In the genomic region with DNA sequence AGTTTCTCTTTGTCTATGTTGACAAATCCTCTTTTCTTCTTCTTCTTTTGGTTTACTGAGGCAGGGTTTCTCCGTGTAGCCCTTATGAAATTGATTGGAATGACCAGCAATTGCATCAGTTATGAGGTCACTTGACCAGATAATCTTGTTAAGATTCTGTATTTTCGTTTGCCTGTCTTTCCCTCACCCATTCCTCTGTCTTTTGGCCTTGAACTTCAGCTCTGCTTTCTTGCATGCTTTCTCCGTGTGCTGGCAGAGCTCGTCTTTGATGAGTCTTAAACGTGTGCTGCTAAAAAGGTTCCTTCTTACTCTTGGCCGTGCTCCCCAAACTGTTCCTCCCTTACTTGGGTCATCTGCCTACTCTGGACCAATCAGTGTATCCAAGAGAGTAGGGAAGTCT, we compare ENCODE assay signal across 28 mouse cellular contexts. TPM values are rescaled to one million over a fixed set of nuclear protein-coding genes. Genes with fewer than 3 reads are reported as not detected.
DNase-seq lines count a peak whose midpoint lies in the region; ATAC-seq and TF ChIP-seq lines count a peak whose summit lies in the region.
"Had no signal": no experiment of that assay in that cellular context is flagged by ENCODE, and none has a peak within 500 bp of the region (broad histone marks: within the 10 kb centered on the region; RNA-seq: fewer than 3 reads in every experiment).

No protein-coding gene starts in this region.

- H3K4me1 ChIP-seq in lung, postnatal 0 days (ENCODE audit: insufficient read depth, low read depth, low read length): no peaks in the 10 kb centered on the region
- peaks cover 5% of the 10 kb centered on the region; the same call in 1 of the 2 replicates for H3K4me1 ChIP-seq in midbrain, embryonic 14.5 days (ENCODE audit: control insufficient read depth, insufficient read depth, low read length)
- H3K4me1 ChIP-seq: stomach, embryonic 15.5 days had no signal

- no peak for DNase-seq in lung, postnatal 0 days (ENCODE audit: low spot score)
- no peak for DNase-seq in lung, postnatal 4 days
- DNase-seq in adrenal gland, adult 2 months: peak; percentile 67
- peak; percentile 33 to 36 for DNase-seq in adrenal gland, postnatal 36 days
- DNase-seq in midbrain, embryonic 14.5 days: no peak
- no peak for DNase-seq in thymus, postnatal 4 days
- DNase-seq in cerebellum, postnatal 36 days: no peak
- DNase-seq: cerebellum, adult 11-12 months; cerebellum, adult 9-11 months; gastrocnemius, adult 2 months; gastrocnemius, postnatal 36 days; heart, adult 2 months; heart, postnatal 10 days; kidney, adult 9 months; kidney, postnatal 10 days; liver; thymus, postnatal 14 days had no signal

- H3K4me2 ChIP-seq in lung, postnatal 0 days (replicated peaks; ENCODE audit: low read depth, low read length): 0 out of 2 replicates have a peak overlapping the region, but pooled peaks have one; percentile 1
- no peak overlapping the region for H3K4me2 ChIP-seq in midbrain, embryonic 14.5 days (ENCODE audit: low read length)
- H3K4me2 ChIP-seq: heart, embryonic 13.5 days; hindbrain, embryonic 14.5 days; midbrain, embryonic 11.5 days; neural tube, embryonic 13.5 days had no signal

- H3K27me3 ChIP-seq in lung, postnatal 0 days (replicated peaks; ENCODE audit: insufficient read depth, low read length): no peaks in the 10 kb centered on the region
- no peaks in the 10 kb centered on the region for H3K27me3 ChIP-seq in midbrain, embryonic 14.5 days (ENCODE audit: control insufficient read depth, insufficient read depth, low read length)
- H3K27me3 ChIP-seq: heart, embryonic 13.5 days; lung, embryonic 15.5 days; neural tube, embryonic 13.5 days; stomach, embryonic 15.5 days had no signal

- H3K36me3 ChIP-seq in lung, postnatal 0 days (ENCODE audit: insufficient read depth, low read length): no peaks in the 10 kb centered on the region
- no peaks in the 10 kb centered on the region for H3K36me3 ChIP-seq in midbrain, embryonic 14.5 days (ENCODE audit: control insufficient read depth, insufficient read depth, low read length)
- H3K36me3 ChIP-seq: heart, embryonic 13.5 days; lung, embryonic 15.5 days; neural tube, embryonic 13.5 days; stomach, embryonic 15.5 days had no signal

- no peak for ATAC-seq in lung, postnatal 0 days
- no peak for ATAC-seq in midbrain, embryonic 14.5 days (ENCODE audit: low FRiP score, low TSS enrichment)
- ATAC-seq: CD4-positive, CD25-positive, alpha-beta regulatory T cell, adult 4 months; forebrain, embryonic 16.5 days; intestine, postnatal 0 days had no signal

- no peak for TF ChIP-seq CTCF in lung, postnatal 0 days (IDR thresholded peaks at IDR 0.05)

- H3K9me3 ChIP-seq in lung, postnatal 0 days (ENCODE audit: low read length): no peaks in the 10 kb centered on the region
- H3K9me3 ChIP-seq in midbrain, embryonic 14.5 days (ENCODE audit: control insufficient read depth, low read length): no peaks in the 10 kb centered on the region
- H3K9me3 ChIP-seq: heart, embryonic 13.5 days; lung, embryonic 15.5 days; neural tube, embryonic 13.5 days; stomach, embryonic 15.5 days had no signal

- no peak overlapping the region for H3K9ac ChIP-seq in lung, postnatal 0 days (replicated peaks; ENCODE audit: low read depth)
- no peak overlapping the region for H3K9ac ChIP-seq in midbrain, embryonic 14.5 days (replicated peaks; ENCODE audit: low read length)
- H3K9ac ChIP-seq: heart, embryonic 13.5 days; hindbrain, embryonic 14.5 days; liver, embryonic 14.5 days; lung, embryonic 15.5 days; neural tube, embryonic 13.5 days; stomach, embryonic 15.5 days had no signal

- no peak for TF ChIP-seq EP300 in lung, postnatal 0 days (IDR thresholded peaks at IDR 0.05)

- WGBS in lung, postnatal 0 days: 60% methylated on average over 6 of the region's 6 CpGs
- 81% methylated on average over 6 of the region's 6 CpGs for whole genome bisulfite sequencing in midbrain, embryonic 14.5 days

- H3K4me3 ChIP-seq in lung, postnatal 0 days (ENCODE audit: low read depth, low read length): no peak overlapping the region
- no peak overlapping the region for H3K4me3 ChIP-seq in midbrain, embryonic 14.5 days (replicated peaks; ENCODE audit: low read depth, low read length)
- H3K4me3 ChIP-seq: erythroblast, embryonic 14.5 days; gastrocnemius, adult 2 months; heart, adult 2 months; heart, embryonic 13.5 days; lung, embryonic 15.5 days; neural tube, embryonic 13.5 days; stomach, embryonic 15.5 days had no signal

- H3K27ac ChIP-seq in lung, postnatal 0 days (ENCODE audit: low read length): no peak overlapping the region
- H3K27ac ChIP-seq in midbrain, embryonic 14.5 days (replicated peaks; ENCODE audit: low read depth, low read length): no peak overlapping the region
- H3K27ac ChIP-seq: gastrocnemius, adult 2 months; heart, adult 2 months; heart, embryonic 13.5 days; hindbrain, embryonic 14.5 days; liver, embryonic 14.5 days; lung, embryonic 15.5 days; neural tube, embryonic 13.5 days; stomach, embryonic 15.5 days had no signal

RNA-seq across cellular contexts. Expression of a gene that starts 5.6 kb away (rescaled TPM):
- polyA plus RNA-seq in lung, postnatal 0 days (2015; fragmentation: Nextera tagmentation; extraction: Ambion mirVana): 16.6 and 22.7 TPM in 2 replicates
- 10 to 100 TPM; 46.5 to 48.8 TPM for total RNA-seq in adrenal gland, adult 2 months (2021)
- polyA plus RNA-seq in adrenal gland, adult 2 months (2012; rRNA removed): 4.6 and 7.3 TPM in 2 replicates
- total RNA-seq in adrenal gland, postnatal 36 days (2021): 10 to 100 TPM; 36.0 to 58.0 TPM
- polyA plus RNA-seq in midbrain, embryonic 14.5 days (2014; fragmentation: Nextera tagmentation; extraction: Ambion mirVana): 2.3 and 3.4 TPM in 2 replicates
- polyA plus RNA-seq: erythroblast, embryonic 14.5 days had no signal

Comparison
In these comparisons a context has a peak if more than half of its experiments do, and no peak if none do; other contexts are left out.
1. DNase-seq: peak in adrenal gland, adult 2 months (single experiment) and adrenal gland, postnatal 36 days (2 of 2); none in lung, postnatal 0 days (single experiment), lung, postnatal 4 days (0 of 2), midbrain, embryonic 14.5 days (single experiment), thymus, postnatal 4 days (single experiment) and cerebellum, postnatal 36 days (0 of 2).